Mouse (Mus musculus) hindbrain, embryonic 14.5 days (tissue): Measurements from ENCODE around the gene Klrb1b. TPM values are rescaled to one million over a fixed set of nuclear protein-coding genes. Genes with fewer than 3 reads are reported as not detected.

ENCODE experiments used
- ATAC-seq: fragments of 200-750 bp; cut with Nextera tagmentation; 2 replicates; pipeline ENCODE4 v1.8.0; 2017; ENCODE audit warnings: moderate number of reproducible peaks, mild to moderate bottlenecking, moderate TSS enrichment, moderate library complexity; ENCODE audit not compliant: low FRiP score
- DNase-seq: peaks from one replicate; pipeline ENCODE4 v3.0.0-alpha.2; 2015; ENCODE audit warnings: low spot score
- H3K27ac ChIP-seq: fragments of 300-500 bp; sonication (generic); 2 replicates; pipeline ENCODE4 v1.5.1; 2014; ENCODE audit warnings: mild to moderate bottlenecking, moderate library complexity
- H3K27me3 ChIP-seq: fragments of 300-500 bp; sonication (generic); 2 replicates; pipeline ENCODE4 v1.6.1; 2014; ENCODE audit warnings: mild to moderate bottlenecking, low read length, mixed read lengths; ENCODE audit not compliant: control insufficient read depth, insufficient read depth
- H3K36me3 ChIP-seq: fragments of 300-500 bp; sonication (generic); replicated peaks from 2 replicates; pipeline ENCODE4 v1.6.1; 2014; ENCODE audit not compliant: control insufficient read depth, insufficient read depth
- H3K4me1 ChIP-seq: fragments of 300-500 bp; sonication (generic); replicated peaks from 2 replicates; pipeline ENCODE4 v1.6.1; 2014; ENCODE audit warnings: antibody characterized with exemption, low read length, mixed read lengths; ENCODE audit not compliant: control insufficient read depth, insufficient read depth
- H3K4me2 ChIP-seq: fragments of 300-500 bp; sonication (generic); replicated peaks from 2 replicates; pipeline ENCODE4 v1.6.1; 2014; ENCODE audit warnings: mild to moderate bottlenecking, moderate library complexity
- H3K4me3 ChIP-seq: fragments of 300-500 bp; sonication (generic); replicated peaks from 2 replicates; pipeline ENCODE4 v1.5.1; 2014; ENCODE audit warnings: mild to moderate bottlenecking, low read length
- H3K9ac ChIP-seq: fragments of 300-500 bp; sonication (generic); 2 replicates; pipeline ENCODE4 v1.6.1; 2014
- H3K9me3 ChIP-seq: fragments of 300-500 bp; sonication (generic); 2 replicates; pipeline ENCODE4 v1.6.1; 2016; ENCODE audit warnings: low read length; ENCODE audit not compliant: control insufficient read depth
- WGBS: fragments of 180-500 bp; shearing (Covaris S2); extraction: QIAGEN DNeasy Blood & Tissue Kit; methylation state at CpG from one replicate; pipeline ENCODE4 v1.1.7; 2014; 5-methylcytosine and 5-hydroxymethylcytosine counted together
- polyA plus RNA-seq: library from polyadenylated mRNA; unstranded; fragments of >200 nt; fragmentation: Nextera tagmentation; extraction: Ambion mirVana; gene quantifications from 2 replicates; pipeline ENCODE4 v1.2.1, GENCODE M21; 2014

The Klrb1b gene
- polyA plus RNA-seq, 1 experiment from 2014 or later = not detected

GRCm38 (mm10) chr6:128851151-128851550, 25.0 kb upstream of the Klrb1b start:
- Histone ChIP-seq H3K4me3 (no peak overlapping the region), H3K4me1 (no peaks in the 10 kb centered on the region), H3K9ac (no peak overlapping the region), H3K27ac (no peak overlapping the region), H3K9me3 (no peaks in the 10 kb centered on the region), H3K36me3 (no peaks in the 10 kb centered on the region), H3K27me3 (no peaks in the 10 kb centered on the region), H3K4me2 (no peak overlapping the region)
- DNase-seq = no peak
- no peak for ATAC-seq
- 93% methylated on average over 2 of the region's 2 CpGs for WGBS

- no peak overlapping the region for H3K9ac ChIP-seq
- no peak overlapping the region for H3K4me3 ChIP-seq
- DNase-seq (no peak), ATAC-seq (no peak)
- 84% methylated on average over 2 of the region's 2 CpGs for WGBS
- no peaks in the 10 kb centered on the region for H3K9me3 ChIP-seq
- no peak overlapping the region for H3K4me2 ChIP-seq
- H3K36me3 ChIP-seq = no peaks in the 10 kb centered on the region
- no peaks in the 10 kb centered on the region for H3K27me3 ChIP-seq
- no peak overlapping the region for H3K27ac ChIP-seq
- H3K4me1 ChIP-seq = no peaks in the 10 kb centered on the region
Observed at GRCm38 (mm10) chr6:128850671-128851070, 24.5 kb upstream of the Klrb1b start.

- no peaks in the 10 kb centered on the region for H3K36me3 ChIP-seq
- no peaks in the 10 kb centered on the region for H3K9me3 ChIP-seq
- no peaks in the 10 kb centered on the region for H3K27me3 ChIP-seq
- H3K27ac ChIP-seq = no peak overlapping the region
- H3K9ac ChIP-seq = no peak overlapping the region
- no peak overlapping the region for H3K4me2 ChIP-seq
- H3K4me1 ChIP-seq = no peaks in the 10 kb centered on the region
- H3K4me3 ChIP-seq = no peak overlapping the region
- ATAC-seq = peak; percentile 32; the same call in 1 of the 2 replicates
- 46% methylated on average over 2 of the region's 2 CpGs for WGBS
- DNase-seq = peak; percentile 72
Observed at GRCm38 (mm10) chr6:128849902-128850301, 23.8 kb upstream of the Klrb1b start.

GRCm38 (mm10) chr6:128847401-128847800, 21.3 kb upstream of the Klrb1b start:
- Histone ChIP-seq H3K27ac (no peak overlapping the region), H3K27me3 (no peaks in the 10 kb centered on the region), H3K4me3 (no peak overlapping the region), H3K4me1 (0 out of 2 replicates have a peak, but pooled peaks cover 9% of the 10 kb centered on the region), H3K9me3 (no peaks in the 10 kb centered on the region), H3K9ac (no peak overlapping the region), H3K36me3 (no peaks in the 10 kb centered on the region), H3K4me2 (no peak overlapping the region)
- WGBS = 98% methylated on average over 4 of the region's 4 CpGs
- ATAC-seq = no peak
- DNase-seq = no peak

GRCm38 (mm10) chr6:128845998-128846542, 19.9 kb upstream of the Klrb1b start:
- no peak overlapping the region for H3K9ac ChIP-seq
- 67% methylated on average over 6 of the region's 9 CpGs for WGBS
- H3K27ac ChIP-seq = no peak overlapping the region
- no peak for DNase-seq
- no peak overlapping the region for H3K4me2 ChIP-seq
- no peaks in the 10 kb centered on the region for H3K27me3 ChIP-seq
- no peak for ATAC-seq
- no peaks in the 10 kb centered on the region for H3K9me3 ChIP-seq
- H3K4me1 ChIP-seq = 0 out of 2 replicates have a peak, but pooled peaks cover 17% of the 10 kb centered on the region
- H3K4me3 ChIP-seq = no peak overlapping the region
- no peaks in the 10 kb centered on the region for H3K36me3 ChIP-seq

- WGBS = 34% methylated on average over 7 of the region's 7 CpGs
- Histone ChIP-seq H3K4me3 (no peak overlapping the region), H3K36me3 (no peaks in the 10 kb centered on the region), H3K9ac (no peak overlapping the region), H3K4me2 (0 out of 2 replicates have a peak overlapping the region, but pooled peaks have one; percentile 11), H3K27me3 (no peaks in the 10 kb centered on the region), H3K27ac (no peak overlapping the region), H3K4me1 (0 out of 2 replicates have a peak, but pooled peaks cover 17% of the 10 kb centered on the region), H3K9me3 (no peaks in the 10 kb centered on the region)
- DNase-seq (peak; percentile 86), ATAC-seq (no peak)
Observed at GRCm38 (mm10) chr6:128845319-128845979, 19.3 kb upstream of the Klrb1b start.

- ATAC-seq = no peak
- Histone ChIP-seq H3K4me2 (peak overlapping the region; percentile 80), H3K27me3 (no peaks in the 10 kb centered on the region), H3K4me1 (0 out of 2 replicates have a peak, but pooled peaks cover 21% of the 10 kb centered on the region), H3K9ac (peak overlapping the region; percentile 82; the same call in 1 of the 2 replicates), H3K36me3 (no peaks in the 10 kb centered on the region), H3K27ac (peak overlapping the region; percentile 7; the same call in 1 of the 2 replicates), H3K4me3 (0 out of 2 replicates have a peak overlapping the region, but pooled peaks have one; percentile 65), H3K9me3 (no peaks in the 10 kb centered on the region)
- DNase-seq = no peak
- 77% methylated on average over 5 of the region's 5 CpGs for WGBS
Observed at GRCm38 (mm10) chr6:128844586-128845080, 18.5 kb upstream of the Klrb1b start.

GRCm38 (mm10) chr6:128844131-128844530, 18.0 kb upstream of the Klrb1b start:
- ATAC-seq (no peak), DNase-seq (no peak)
- Histone ChIP-seq H3K9me3 (no peaks in the 10 kb centered on the region), H3K4me1 (0 out of 2 replicates have a peak, but pooled peaks cover 23% of the 10 kb centered on the region), H3K27ac (peak overlapping the region; percentile 7; the same call in 1 of the 2 replicates), H3K4me2 (peak overlapping the region; percentile 80), H3K4me3 (peak overlapping the region; percentile 65), H3K9ac (peak overlapping the region; percentile 82; the same call in 1 of the 2 replicates), H3K36me3 (no peaks in the 10 kb centered on the region), H3K27me3 (no peaks in the 10 kb centered on the region)
- 32% methylated on average over 8 of the region's 8 CpGs for WGBS

GRCm38 (mm10) chr6:128843479-128843992, 17.4 kb upstream of the Klrb1b start:
- Histone ChIP-seq H3K27ac (peak overlapping the region; percentile 93), H3K36me3 (no peaks in the 10 kb centered on the region), H3K4me2 (peak overlapping the region; percentile 80), H3K9me3 (no peaks in the 10 kb centered on the region), H3K4me3 (peak overlapping the region; percentile 65), H3K4me1 (0 out of 2 replicates have a peak, but pooled peaks cover 23% of the 10 kb centered on the region), H3K9ac (peak overlapping the region; percentile 82), H3K27me3 (no peaks in the 10 kb centered on the region)
- peak; percentile 62 for DNase-seq
- peak; percentile 54 for ATAC-seq
- under 1% methylated on average over 22 of the region's 22 CpGs for WGBS
